Mouse (Mus musculus) forebrain, embryonic 14.5 days (tissue): Measurements from ENCODE around the gene Zfp385c. TPM values are rescaled to one million over a fixed set of nuclear protein-coding genes. Genes with fewer than 3 reads are reported as not detected.
"Not testable (repeated sequence)": the region's sequence is repeated elsewhere in the genome, so short reads cannot be mapped to it uniquely, and the experiment has no call there.

Experiments
- ATAC-seq: fragments of 200-750 bp; cut with Nextera tagmentation; 2 replicates; pipeline ENCODE4 v1.8.0; 2017; ENCODE audit warnings: mild to moderate bottlenecking, moderate library complexity
- DNase-seq: peaks from one replicate; pipeline ENCODE4 v3.0.0-alpha.2; 2015; ENCODE audit warnings: low spot score
- H3K27ac ChIP-seq: fragments of 300-500 bp; sonication (generic); 2 replicates; pipeline ENCODE4 v1.5.1; 2014; ENCODE audit warnings: low read depth, mild to moderate bottlenecking, control low read depth, low read length, moderate library complexity
- H3K27me3 ChIP-seq: fragments of 300-500 bp; sonication (generic); replicated peaks from 2 replicates; pipeline ENCODE4 v1.6.1; 2014; ENCODE audit warnings: low read length, control low read depth, mixed read lengths; ENCODE audit not compliant: control insufficient read depth, insufficient read depth
- H3K36me3 ChIP-seq: fragments of 300-500 bp; sonication (generic); 2 replicates; pipeline ENCODE4 v1.6.1; 2014; ENCODE audit warnings: low read length, control low read depth; ENCODE audit not compliant: control insufficient read depth, insufficient read depth
- H3K4me1 ChIP-seq: fragments of 300-500 bp; sonication (generic); 2 replicates; pipeline ENCODE4 v1.6.1; 2014; ENCODE audit warnings: antibody characterized with exemption, low read length, control low read depth; ENCODE audit not compliant: control insufficient read depth, insufficient read depth
- H3K4me2 ChIP-seq: fragments of 300-500 bp; sonication (generic); 2 replicates; pipeline ENCODE4 v1.6.1; 2014; ENCODE audit warnings: mild to moderate bottlenecking, control low read depth, low read length
- H3K4me3 ChIP-seq: fragments of 300-500 bp; sonication (generic); 2 replicates; pipeline ENCODE4 v1.5.1; 2014; ENCODE audit warnings: low read depth, low read length, control low read depth
- H3K9ac ChIP-seq: fragments of 300-500 bp; sonication (generic); 2 replicates; pipeline ENCODE4 v1.6.1; 2014; ENCODE audit warnings: mild to moderate bottlenecking, low read length, control low read depth, moderate library complexity
- H3K9me3 ChIP-seq: fragments of 300-500 bp; sonication (generic); replicated peaks from 2 replicates; pipeline ENCODE4 v1.6.1; 2016; ENCODE audit warnings: low read length, control low read depth, mixed read lengths; ENCODE audit not compliant: control insufficient read depth
- WGBS: fragments of 180-500 bp; shearing (Covaris S2); extraction: QIAGEN DNeasy Blood & Tissue Kit; methylation state at CpG from one replicate; pipeline ENCODE4 v1.1.7; 2014; 5-methylcytosine and 5-hydroxymethylcytosine counted together
- polyA plus RNA-seq: library from polyadenylated mRNA; unstranded; fragments of >200 nt; fragmentation: Nextera tagmentation; extraction: Ambion mirVana; gene quantifications from 2 replicates; pipeline ENCODE4 v1.2.1, GENCODE M21; 2014

Zfp385c gene
- polyA plus RNA-seq, 1 experiment from 2014 or later, result not detected

DNA sequence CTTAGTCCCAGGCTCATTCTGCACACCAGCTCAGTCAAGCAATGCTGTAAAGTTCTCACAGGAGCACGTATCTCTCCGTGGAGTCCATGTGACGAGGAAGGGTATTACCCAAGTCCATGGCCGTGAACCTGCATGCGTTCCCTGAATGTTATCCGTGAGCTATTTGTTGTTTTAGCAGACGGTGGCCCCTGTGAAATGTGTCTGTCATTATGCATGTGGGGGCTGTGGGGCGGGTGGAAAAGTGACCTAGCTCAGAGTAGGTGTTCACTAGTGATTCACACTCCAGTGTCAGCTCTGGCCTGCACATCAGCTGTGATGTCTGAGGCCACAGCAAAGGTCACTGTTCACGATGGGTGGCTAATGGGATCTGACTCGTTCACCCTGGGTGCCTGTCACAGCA, 32.4 kb downstream of the Zfp385c start:
- H3K4me3 ChIP-seq, result no peak overlapping the region
- no peaks in the 10 kb centered on the region for H3K9me3 ChIP-seq
- H3K9ac ChIP-seq, result no peak overlapping the region
- 0 out of 2 replicates have a peak, but pooled peaks cover 3% of the 10 kb centered on the region for H3K4me1 ChIP-seq
- H3K4me2 ChIP-seq, result no peak overlapping the region
- H3K36me3 ChIP-seq, result no peaks in the 10 kb centered on the region
- H3K27me3 ChIP-seq, result no peaks in the 10 kb centered on the region
- no peak for DNase-seq
- no peak overlapping the region for H3K27ac ChIP-seq
- no peak for ATAC-seq
- WGBS, result 84% methylated on average over 10 of the region's 10 CpGs

DNA sequence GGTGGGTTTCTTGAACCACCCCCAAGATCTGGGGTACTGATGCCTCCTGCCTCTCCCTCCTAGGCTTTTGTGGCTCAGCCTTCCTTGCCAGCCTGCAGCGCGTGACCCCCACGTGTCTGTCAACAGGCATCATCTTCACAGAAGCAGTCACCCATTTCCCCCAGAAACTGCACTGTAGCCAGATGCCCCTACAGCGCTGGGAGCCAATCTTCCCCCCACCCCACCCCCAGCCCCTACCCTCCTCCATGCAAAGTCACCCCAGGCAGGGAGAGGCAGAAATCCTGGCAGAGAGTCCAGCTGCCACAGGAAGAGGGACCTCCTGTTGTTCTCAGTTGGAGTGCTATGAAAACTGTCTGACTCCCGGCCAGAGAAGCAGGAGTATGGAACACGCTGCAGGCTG, 35.8 kb downstream of the Zfp385c start:
- Histone ChIP-seq H3K27ac (no peak overlapping the region), H3K4me3 (no peak overlapping the region), H3K4me1 (0 out of 2 replicates have a peak, but pooled peaks cover 3% of the 10 kb centered on the region), H3K4me2 (no peak overlapping the region), H3K9ac (0 out of 2 replicates have a peak overlapping the region, but pooled peaks have one; percentile 21), H3K9me3 (no peaks in the 10 kb centered on the region), H3K36me3 (no peaks in the 10 kb centered on the region), H3K27me3 (no peaks in the 10 kb centered on the region)
- WGBS, result 13% methylated on average over 6 of the region's 6 CpGs
- DNase-seq, result peak; percentile 32
- no peak for ATAC-seq

- not testable (repeated sequence) for H3K4me3 ChIP-seq, H3K4me2 ChIP-seq, H3K4me1 ChIP-seq, H3K9ac ChIP-seq, H3K36me3 ChIP-seq, H3K27ac ChIP-seq, DNase-seq, H3K9me3 ChIP-seq, H3K27me3 ChIP-seq, ATAC-seq
- WGBS, result 49% methylated on average over 2 of the region's 3 CpGs
Measured at GRCm38 (mm10) chr11:100655589-100655988, 36.7 kb downstream of the Zfp385c start.

- Histone ChIP-seq H3K27ac (no peak overlapping the region), H3K4me3 (no peak overlapping the region), H3K4me1 (0 out of 2 replicates have a peak, but pooled peaks cover 3% of the 10 kb centered on the region), H3K9me3 (no peaks in the 10 kb centered on the region), H3K4me2 (no peak overlapping the region), H3K36me3 (no peaks in the 10 kb centered on the region), H3K9ac (no peak overlapping the region), H3K27me3 (0 out of 2 replicates have a peak, but pooled peaks cover 3% of the 10 kb centered on the region)
- no peak for ATAC-seq
- 12% methylated on average over 3 of the region's 3 CpGs for WGBS
- DNase-seq, result no peak
Measured at GRCm38 (mm10) chr11:100651748-100652147, 40.5 kb downstream of the Zfp385c start.

- Histone ChIP-seq H3K9ac (no peak overlapping the region), H3K4me3 (no peak overlapping the region), H3K4me1 (no peaks in the 10 kb centered on the region), H3K27ac (no peak overlapping the region), H3K4me2 (no peak overlapping the region), H3K9me3 (no peaks in the 10 kb centered on the region), H3K36me3 (no peaks in the 10 kb centered on the region), H3K27me3 (0 out of 2 replicates have a peak, but pooled peaks cover 3% of the 10 kb centered on the region)
- no peak for DNase-seq
- WGBS, result 11% methylated on average over 8 of the region's 8 CpGs
- no peak for ATAC-seq
Measured at GRCm38 (mm10) chr11:100651205-100651604, 41.0 kb downstream of the Zfp385c start.

GRCm38 (mm10) chr11:100648405-100648804, 43.9 kb downstream of the Zfp385c start:
- Histone ChIP-seq H3K27me3 (0 out of 2 replicates have a peak, but pooled peaks cover 3% of the 10 kb centered on the region), H3K4me3 (no peak overlapping the region)

GRCm38 (mm10) chr11:100646265-100646664, 46.0 kb downstream of the Zfp385c start:
- H3K4me3 ChIP-seq, result no peak overlapping the region
- DNase-seq, result peak; percentile 46
- H3K9ac ChIP-seq, result no peak overlapping the region
- 0 out of 2 replicates have a peak, but pooled peaks cover 3% of the 10 kb centered on the region for H3K27me3 ChIP-seq
- no peak for ATAC-seq
- 0 out of 2 replicates have a peak, but pooled peaks cover 2% of the 10 kb centered on the region for H3K4me1 ChIP-seq
- H3K27ac ChIP-seq, result no peak overlapping the region
- no peak overlapping the region for H3K4me2 ChIP-seq
- no peaks in the 10 kb centered on the region for H3K36me3 ChIP-seq
- H3K9me3 ChIP-seq, result no peaks in the 10 kb centered on the region
- 14% methylated on average over 1 of the region's 1 CpGs for WGBS

More at GRCm38 (mm10) chr11:100648405-100648804, 43.9 kb downstream of the Zfp385c start:
- no peak overlapping the region for H3K27ac ChIP-seq
- WGBS, result 87% methylated on average over 8 of the region's 8 CpGs
- H3K9ac ChIP-seq, result no peak overlapping the region
- no peaks in the 10 kb centered on the region for H3K36me3 ChIP-seq
- DNase-seq (no peak), ATAC-seq (no peak)
- H3K4me1 ChIP-seq, result 0 out of 2 replicates have a peak, but pooled peaks cover 2% of the 10 kb centered on the region
- H3K9me3 ChIP-seq, result no peaks in the 10 kb centered on the region
- H3K4me2 ChIP-seq, result no peak overlapping the region

DNA sequence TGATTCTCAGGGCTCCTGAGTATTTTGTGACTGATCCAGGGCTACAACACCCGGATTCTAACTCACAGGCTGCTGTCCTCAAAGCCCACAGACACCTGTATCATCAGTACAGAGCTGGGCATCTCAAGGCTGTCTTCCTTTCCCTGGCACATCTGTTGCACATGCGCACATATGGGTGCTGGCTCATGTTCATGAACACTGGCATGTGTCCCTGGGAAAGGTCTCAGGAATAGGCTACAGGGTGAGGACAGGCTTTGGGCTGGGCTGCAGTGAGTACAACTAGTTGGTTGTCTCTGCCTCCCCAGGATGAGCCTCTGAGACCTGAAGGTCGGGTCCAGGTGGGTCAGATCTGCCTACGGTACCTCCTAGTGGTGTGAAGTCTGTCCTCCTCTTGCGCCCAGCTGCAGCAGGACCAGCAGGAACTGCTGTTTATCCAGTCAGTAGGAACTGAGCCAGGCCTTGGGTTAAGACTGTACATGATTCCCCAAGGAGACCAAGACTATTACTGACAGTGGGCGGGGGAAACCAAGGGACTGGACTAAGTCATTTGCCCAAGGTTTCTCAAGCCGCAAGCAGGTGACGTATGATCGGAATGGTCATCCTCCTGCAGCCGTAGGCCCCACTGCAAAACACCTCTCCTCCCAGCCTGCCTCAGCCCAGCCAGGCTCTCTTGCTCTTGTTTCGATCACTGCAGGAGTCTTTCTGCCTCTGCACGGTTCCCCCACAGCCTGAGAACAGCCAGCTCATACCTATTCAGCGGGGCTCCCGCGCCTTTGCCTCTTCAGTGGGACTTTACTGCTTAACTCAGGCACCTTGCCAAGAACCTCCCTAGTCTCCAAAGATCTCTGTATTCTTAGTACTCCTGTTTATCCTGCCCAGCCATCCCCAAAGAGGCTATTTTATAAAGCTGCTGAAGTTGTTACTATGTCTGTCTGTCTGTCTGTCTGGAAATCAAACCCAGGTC, 48.4 kb downstream of the Zfp385c start:
- Histone ChIP-seq H3K27me3 (0 out of 2 replicates have a peak, but pooled peaks cover 6% of the 10 kb centered on the region), H3K4me2 (no peak overlapping the region), H3K36me3 (no peaks in the 10 kb centered on the region), H3K27ac (no peak overlapping the region), H3K9me3 (no peaks in the 10 kb centered on the region), H3K9ac (no peak overlapping the region), H3K4me3 (no peak overlapping the region), H3K4me1 (peaks cover 5% of the 10 kb centered on the region; the same call in 1 of the 2 replicates)
- no peak for ATAC-seq
- 57% methylated on average over 15 of the region's 15 CpGs for WGBS
- peak; percentile 45 for DNase-seq
